Mouse (Mus musculus): Measurements from ENCODE around the gene Glrb.

Gene Glrb

DNA sequence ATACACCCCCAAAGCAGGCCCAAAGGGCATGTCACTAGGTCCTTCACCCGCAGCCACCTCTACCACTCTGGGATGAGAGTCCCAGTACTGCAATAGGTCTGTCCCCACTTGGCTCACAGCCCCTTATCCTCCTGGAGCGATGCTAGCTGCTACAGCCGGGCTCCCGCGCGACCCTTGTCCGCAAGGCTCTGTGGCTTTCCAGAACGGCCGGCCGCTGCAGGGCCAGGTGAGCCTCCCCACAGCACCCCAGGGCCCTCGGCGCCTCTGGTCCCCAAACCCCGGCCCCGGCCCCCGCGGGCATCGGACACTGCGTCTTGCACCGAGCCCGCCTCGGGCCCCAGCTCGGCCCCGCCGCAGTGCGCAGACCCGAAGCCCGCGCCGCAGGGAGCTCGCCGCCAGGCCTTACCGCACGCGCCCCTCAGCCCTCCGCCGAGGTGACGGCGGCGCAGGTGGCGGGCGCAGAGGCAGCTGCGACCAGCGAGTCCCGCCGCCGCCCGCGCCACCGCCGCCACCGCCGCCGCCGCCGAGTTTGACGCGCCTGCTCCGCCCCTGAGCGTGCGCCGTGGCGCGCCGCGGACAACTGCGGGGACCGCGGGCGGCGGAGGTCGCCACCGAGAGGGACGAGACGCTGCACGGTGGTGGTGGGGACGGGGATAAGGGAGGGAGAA, at the start of gene Glrb:
Glrb (minus strand) TSS at position 550 of the 668 bp plus-strand sequence.
- DNase-seq (ENCODE audit: low read depth) = no peak

DNA sequence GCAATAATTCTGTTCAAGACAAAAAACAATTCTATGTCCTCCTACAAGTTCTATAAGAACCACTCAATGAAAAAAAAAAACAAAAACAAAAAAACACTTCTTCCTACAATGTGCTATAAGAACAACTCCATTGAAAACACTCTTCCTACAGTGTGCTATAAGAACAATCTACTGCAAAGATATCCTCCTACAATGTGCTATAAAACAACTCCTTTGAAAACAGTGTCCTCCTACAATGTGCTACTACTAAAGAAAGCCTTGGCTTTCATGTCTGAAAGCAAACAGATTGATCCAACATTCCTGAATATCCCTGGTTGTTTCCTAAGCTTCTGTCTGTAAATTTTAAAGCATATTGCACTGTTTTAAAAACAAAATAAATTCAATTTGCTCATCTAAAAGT, 46.5 kb upstream of the Glrb start:
- DNase-seq (ENCODE audit: low read depth) = no peak

DNA sequence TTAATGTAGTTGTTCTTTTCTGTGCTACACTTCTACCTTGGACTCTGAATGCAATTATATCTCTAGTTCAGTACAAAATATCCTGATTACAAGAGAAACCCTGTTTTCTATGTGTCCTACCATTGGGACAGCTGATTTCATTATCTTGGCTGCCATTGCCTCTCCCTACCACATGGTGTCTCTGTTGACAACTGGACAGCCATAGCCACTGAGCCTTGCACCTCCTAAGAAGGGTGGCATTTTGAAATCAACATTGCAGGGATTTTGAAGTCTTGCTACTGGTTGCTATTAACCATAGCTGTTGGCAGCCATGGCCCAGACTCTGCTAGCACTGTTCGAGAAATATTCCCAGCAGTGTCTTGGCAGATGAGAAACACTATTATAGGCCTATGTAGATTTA, 45.1 kb upstream of the Glrb start:
- DNase-seq (ENCODE audit: low read depth) = peak; percentile 14

DNA sequence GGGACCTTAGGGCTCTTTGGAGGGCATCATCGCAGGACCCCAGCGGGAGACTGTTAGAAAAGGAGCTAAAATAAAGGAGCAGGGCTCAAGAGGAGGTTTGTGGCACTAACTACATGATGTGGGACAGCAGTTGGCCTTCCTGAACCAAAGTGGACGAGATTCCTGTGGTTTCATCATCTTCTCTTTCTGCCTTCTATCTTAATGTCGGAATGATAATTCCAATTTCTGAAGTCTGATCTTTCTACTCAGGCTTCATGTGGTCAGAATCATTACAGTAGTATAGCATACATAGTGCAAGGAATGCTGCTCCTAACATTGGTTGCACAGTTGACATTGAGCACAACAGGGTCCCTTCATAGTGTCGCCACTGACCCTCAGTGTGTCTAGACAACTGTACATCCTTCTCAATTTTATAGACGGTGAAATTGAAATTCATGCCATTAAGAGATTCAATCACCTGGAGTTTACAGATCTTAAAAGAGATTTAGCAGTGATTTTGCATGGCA, 372 bp upstream of the Glrb start:
- DNase-seq (ENCODE audit: low read depth) = no peak

DNA sequence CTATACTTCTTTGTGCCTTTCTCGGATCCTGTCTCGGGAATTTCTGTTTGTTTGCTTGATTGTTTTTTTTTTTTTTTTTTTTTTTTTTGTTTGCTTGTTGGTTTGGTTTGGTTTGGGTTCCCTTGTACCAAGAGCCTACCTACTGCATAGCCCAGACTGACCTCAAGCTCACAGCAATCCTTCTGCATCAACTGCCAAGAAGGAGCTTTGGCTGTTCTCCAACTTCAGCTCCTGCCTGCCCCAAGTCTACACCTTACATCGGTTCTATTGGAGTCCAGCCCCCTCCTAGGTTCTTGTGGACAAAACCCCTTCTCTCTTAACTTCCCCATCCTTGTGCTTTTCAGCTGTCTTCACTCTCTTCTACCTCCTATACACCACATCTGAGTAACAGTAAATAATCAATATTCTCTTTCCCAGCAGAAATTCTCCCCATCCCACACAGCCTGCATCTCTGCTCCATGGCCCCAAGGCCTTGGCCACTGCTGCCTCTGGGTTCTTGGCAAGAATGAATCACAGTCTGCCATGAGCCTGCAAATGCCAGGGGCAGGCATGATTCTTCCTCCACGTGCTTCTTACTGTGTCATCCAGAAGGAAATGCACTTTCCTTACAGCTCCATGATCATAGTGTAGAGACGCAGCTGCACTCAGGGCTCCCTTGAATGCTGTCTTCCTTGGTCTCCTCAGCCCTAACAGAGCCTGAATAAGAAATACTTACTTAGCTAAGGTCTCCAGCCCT, 18.5 kb downstream of the Glrb start:
- no peak for DNase-seq (ENCODE audit: low read depth)

DNA sequence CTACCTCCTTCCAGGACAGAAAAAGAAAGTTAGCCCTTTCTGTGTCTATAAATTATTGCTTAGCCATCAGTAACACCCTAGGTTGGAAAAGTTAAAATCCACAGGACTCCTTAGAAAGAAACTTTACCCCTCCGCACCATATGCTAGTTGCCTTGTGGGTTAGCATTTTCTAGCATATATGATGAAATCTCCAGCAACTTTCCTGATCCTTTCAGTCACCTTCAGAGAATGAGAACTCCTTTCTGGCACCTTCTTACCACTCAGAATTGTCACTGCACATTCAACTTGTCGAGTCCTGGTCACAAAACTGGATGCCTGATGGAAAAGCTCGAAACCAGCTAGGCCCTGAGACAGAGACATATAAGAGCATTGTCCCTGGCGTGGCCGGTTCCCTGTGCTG, 19.1 kb downstream of the Glrb start:
- DNase-seq (ENCODE audit: low read depth) = no peak

DNA sequence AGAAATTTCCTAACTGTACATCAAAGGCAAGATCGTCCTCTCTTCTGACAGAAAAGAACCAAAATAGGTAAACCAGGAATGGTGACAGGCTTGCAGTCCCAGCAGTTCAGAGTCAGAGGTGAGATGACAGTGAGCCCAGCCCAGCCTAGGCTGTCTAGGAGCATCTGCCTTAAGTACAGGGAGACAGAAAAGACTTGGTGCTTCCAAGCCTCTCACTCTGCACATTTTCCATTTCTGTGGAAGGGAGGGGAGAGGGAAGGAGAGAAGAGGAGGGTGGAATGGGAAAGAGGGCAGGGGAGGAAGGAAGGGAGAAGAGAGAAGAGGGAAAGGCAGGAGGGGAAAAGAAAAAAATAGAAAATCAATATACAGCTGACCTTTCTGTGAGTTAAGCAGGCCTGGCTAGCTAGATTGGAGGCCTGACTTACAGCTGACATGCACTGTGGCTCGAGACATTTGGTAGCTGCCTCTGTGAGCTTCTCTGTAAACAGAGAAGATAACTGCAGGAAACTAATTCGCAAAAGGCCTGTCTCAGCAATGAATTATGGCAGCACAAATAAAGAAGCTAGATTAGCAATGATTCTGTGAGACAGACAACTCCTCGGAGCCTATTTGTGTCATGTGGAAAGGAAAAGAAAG, 20.3 kb downstream of the Glrb start:
- DNase-seq (ENCODE audit: low read depth) = no peak

DNA sequence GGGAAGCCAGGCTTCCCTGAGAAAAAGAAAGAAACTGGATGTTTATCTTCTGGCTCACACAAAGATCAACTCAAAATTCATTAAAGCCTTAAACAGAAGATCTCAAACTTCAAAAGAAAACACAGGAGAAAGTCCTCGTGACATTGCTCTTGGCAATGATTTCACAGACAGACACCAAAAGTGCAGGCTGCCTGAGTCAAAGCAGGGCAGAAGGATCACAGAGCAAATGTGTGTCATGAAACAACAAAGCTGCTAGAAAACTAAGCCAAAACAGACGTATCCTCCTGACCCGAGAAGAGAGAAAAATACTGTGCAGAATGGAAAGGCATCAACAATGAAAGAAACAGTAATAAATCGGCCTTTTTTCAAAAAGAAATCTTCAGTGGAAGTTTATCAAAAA, 22.4 kb downstream of the Glrb start:
- no peak for DNase-seq (ENCODE audit: low read depth)

DNA sequence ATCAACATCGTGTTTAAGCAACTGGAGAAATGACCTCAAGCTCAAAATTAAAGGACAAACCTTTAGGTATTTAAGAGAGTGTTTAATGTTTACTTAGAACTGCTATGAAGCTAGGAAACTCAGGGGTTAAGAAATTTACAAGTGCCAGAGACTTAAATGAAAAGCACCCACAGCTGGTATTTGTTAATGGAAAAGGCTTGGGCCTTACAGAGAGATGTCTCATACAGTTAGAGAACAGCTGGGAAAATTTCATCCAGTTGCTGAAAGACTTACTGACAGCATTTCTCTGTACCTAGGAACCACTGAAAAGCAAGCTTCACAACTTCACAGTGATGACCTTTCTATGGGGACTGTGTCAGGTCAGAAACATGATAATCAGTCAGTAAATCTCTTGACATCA, 28.3 kb downstream of the Glrb start:
- DNase-seq (ENCODE audit: low read depth) = no peak

DNA sequence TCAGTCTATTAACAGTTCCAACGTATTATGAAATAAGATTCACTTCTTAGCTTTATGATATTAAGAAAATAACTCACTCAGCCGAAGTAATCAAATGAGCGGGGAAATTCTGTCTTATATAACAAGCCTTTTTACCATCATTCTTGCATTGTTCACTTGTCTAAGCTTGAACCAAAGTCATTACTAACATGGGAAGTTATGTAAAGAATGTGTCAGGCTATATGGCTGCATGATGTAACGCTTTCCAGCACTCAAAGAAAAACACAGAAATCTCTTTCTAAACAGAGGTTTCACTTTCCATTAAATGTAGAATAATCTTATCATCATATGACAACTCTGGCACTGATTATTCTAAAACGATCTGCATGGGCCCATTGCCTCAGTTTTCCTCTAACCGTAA, 29.9 kb downstream of the Glrb start:
- DNase-seq (ENCODE audit: low read depth) = no peak

DNA sequence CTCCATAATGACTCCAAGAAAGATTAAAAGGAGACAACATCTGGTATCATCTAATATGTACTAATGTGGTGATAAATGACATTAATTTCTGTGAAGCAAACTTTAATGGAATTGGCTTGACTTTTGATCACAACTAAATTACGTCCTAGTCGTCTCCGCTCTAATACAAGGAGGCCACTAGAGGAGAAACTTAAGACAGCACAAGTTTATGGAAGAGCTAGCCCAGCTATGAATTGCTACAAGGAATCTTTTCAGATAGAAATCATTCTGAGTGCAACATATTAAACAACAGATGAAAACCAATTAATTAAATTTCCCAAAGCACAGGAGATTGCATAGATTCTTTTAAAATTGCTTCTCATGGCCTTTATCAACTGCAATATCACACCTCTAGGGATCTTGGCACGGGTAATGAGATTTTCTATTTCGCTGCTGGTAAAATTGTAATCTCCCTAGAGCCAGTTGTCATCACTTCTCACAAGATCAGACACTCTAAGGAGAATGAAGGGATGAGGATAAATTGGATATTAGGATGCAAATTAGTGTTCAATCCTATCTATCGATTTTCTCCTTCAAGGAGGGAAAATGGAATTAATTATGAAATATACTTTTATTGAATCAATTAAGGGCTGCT, 32.7 kb downstream of the Glrb start:
- no peak for DNase-seq (ENCODE audit: low read depth)

DNA sequence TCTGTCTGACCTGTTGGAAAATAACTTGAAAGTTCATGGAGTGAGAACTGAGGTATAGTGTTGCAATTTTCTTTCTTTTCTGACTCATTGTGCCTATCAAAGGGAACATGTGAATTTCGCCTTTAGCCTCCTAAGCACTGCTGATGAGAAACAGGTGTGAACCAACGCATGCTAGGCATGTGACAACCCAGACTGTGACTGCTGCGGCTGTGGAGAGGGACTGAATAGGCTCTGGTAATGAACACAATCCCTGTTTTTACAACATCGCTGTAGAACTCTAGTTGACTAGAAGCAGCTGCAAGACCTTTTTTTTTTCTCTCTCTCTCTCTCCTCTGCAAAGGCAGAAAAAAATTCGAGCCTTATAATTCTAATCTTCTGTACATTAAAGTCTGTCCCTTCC, 34.9 kb downstream of the Glrb start:
- no peak for DNase-seq (ENCODE audit: low read depth)

DNA sequence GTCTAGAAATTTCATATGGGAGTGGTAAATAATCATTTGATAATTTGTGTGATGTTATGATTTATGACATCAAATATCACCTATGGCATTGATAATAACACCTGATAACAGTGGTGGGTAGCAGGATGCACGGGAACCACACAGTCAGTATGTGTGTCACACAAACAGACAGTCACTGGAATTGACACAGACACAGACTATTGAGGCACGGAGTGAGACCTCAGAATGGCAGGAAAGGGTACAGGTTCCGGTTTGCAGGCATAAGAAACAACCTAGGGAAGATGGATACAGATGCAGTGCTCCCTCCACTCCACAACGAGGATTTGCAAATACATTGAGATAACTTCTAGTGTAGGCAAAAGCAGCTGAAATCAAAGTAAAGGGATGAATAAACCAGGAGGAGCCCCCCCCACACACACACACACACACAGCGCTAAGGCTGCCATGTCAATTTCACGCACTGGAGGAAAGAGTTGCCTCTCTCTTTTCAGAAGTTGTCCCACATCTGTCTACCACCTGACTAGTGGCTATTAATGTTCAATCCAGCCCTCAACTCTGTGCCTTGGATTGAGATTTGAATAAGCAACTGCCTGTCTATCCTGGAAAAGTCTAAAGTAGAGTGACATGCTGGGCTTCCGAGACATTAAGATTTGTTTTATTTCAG, 38.6 kb downstream of the Glrb start:
- no peak for DNase-seq (ENCODE audit: low read depth)

DNA sequence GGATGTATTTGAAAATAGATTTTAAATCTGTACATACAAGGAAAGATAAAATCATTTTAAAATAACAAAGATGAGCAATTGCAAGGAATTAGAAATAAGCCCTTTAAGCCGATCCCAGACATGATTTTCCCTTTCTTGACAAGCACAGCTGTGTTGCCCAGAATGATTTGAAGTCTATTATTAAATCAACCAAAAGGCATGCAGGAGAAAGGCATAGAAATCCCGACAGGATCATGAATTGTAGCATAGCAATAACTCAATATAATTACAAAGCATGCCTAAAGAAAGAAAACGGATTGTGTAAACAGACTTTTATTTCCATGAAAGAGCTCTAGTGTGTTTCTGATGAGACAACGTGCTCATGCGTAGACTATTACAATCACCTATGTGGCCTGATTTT, 39.4 kb downstream of the Glrb start:
- DNase-seq (ENCODE audit: low read depth) = no peak

DNA sequence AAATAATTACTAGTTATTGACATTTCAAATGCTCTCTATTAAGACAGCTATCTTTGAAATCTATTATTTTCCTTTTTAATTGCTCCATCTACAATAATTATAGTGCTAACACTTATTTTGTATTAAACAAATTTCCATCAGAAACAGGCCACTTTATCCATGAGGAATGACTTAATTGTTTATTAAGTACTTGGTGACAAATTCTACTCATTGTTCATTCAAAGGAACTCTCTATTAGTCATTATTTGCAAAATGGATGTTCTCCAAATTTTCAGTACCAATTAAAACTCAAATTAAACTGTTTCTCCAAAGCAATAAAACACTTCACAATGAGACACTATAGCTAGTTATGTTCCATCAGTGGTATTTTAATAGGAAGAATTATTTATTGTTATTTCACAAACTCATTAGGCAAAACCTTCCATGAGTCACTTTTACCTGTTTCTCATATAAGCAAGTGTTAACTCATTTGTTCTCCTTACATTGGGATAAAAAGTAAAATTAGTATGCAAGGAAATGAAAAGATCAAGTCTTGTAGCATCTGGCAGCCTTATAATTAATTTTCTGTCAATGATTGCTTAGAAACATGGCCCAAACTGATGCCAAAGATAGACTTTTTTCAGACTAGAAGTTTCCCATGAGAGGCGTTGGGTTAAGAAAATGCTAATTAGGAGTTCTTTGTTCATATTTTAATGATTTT, 41.8 kb downstream of the Glrb start:
- no peak for DNase-seq (ENCODE audit: low read depth)

DNA sequence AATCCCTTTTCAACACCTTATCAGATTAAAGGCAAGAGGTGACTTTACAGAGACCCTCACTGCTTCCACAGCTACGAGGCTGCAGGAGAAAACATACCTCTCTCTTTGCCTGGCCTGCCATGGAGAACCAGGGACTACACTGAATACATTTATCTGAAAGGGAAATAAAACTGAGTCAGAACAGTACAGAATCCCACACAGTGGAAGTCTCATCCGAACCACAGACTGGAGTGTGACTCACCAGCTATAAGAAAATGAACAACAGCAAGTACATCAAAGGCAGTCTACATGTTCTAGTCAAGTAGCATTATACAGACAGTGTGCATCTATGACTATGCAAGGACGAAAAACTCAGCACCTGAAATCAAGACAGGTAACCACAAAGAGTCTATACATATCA, 46.1 kb downstream of the Glrb start:
- no peak for DNase-seq (ENCODE audit: low read depth)

DNA sequence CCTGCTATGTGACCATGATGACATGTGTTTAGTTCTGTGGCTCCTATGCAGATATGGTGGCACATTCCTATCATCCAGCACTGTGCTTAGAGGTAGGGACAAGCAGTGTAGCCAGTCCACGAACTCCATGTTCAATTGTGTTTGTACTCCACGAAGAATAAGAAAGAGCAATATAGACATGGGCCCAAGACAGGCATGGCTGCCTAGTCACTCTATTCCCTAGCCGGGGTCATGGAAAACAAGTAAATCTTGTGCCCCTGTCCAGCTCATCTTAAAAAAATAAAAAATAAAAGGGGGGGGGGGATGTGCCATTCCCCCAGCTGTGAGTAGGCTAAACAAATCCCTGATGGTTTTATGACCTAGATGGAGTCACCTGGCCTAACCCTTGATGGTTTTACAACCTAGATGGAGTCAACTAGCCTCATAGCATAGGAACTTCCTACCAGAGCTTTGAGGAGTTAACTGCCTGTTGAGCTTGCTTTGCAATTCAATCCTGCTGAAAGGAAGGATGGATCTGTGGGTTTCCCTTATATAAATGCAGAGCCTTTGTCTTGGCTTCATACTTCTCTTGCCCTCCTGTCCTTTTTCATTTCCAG, 60.5 kb downstream of the Glrb start:
- no peak for DNase-seq (ENCODE audit: low read depth)

DNA sequence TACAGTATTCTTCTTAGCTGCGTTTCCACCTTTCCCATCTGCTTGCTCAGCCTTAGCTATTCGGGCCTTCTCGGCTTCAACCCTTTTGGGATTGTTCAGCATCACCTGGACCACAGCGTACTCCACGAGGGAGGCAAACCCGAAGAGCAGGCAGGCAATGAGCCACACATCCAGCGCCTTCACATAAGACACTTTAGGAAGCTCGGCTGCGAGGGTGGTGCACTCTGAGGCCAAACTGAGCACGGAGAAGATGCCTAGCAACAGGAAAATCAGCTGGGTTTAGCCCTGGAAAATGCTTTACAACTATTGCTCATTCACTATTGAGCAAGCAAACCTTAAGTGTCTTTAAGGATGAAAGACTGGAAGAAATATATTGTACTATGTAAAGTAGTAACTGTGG, 62.5 kb downstream of the Glrb start:
- DNase-seq (ENCODE audit: low read depth) = no peak

DNA sequence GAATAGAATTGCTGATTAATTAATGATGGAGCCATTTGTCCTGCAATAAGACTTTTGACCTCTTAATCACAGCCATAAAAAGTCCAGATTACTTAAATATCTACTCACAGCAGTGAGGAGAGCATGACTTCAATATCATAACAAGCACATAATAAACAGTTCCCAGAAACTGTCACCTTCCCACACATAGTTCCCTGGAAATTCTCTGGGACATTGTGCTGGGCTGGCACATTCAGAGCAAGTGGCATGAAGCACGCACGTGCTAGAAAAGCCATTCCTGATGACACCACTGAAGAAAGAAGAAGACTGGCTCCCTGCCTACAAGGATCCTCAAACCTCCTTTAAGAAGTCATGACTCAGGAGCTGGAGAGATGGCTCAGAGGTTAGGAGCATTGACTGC, 67.8 kb downstream of the Glrb start:
- no peak for DNase-seq (ENCODE audit: low read depth)

DNA sequence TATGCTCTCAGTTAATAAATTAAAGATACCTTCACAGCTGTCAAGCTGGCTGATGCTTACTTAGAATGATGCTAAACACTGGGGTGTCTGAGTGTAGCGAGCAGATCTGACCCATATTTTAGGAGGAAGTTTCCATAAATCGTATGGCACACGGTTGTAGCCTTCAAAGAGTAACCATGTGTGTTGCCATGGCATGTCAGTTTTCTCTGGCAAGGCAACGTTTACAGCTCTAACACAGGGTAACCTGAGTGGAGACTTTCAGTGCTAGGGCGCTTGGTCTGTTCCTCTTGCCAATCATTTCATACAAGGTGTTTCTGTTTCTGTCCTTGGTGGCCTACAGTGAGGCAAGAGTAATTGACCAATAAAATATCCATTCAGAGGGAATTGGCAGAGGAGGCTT, 73.6 kb downstream of the Glrb start:
- no peak for DNase-seq (ENCODE audit: low read depth)

DNA sequence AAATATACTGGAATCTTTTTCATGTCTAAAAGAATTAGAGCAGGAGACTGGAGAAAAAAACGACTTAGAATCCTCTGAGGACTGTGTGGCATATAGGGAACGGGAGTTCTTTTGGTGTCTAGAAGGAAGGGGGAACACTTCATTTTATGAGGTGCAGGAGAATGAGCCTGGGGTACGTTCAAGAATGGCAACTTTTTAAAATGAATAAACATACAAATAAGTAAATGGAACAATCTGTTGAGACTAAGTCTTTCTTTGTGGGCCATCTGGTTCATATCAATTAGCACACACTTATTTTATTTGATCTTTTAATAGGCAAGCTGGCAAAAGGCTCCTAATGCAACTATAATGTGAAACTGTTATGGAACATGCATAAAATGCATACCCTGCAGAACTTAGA, 75.9 kb downstream of the Glrb start:
- DNase-seq (ENCODE audit: low read depth) = no peak
